Mouse (Mus musculus): ENCODE measurements at regions not wholly inside any gene's neighbourhood (a gene's known extent, or its start where the extent isn't known, plus 50 kb on each side); places are given as distances from the start of the nearest gene placed in this dataset.
A peak's percentile ranks its signal among the peaks of the same experiment; 100 is the strongest.

DNA sequence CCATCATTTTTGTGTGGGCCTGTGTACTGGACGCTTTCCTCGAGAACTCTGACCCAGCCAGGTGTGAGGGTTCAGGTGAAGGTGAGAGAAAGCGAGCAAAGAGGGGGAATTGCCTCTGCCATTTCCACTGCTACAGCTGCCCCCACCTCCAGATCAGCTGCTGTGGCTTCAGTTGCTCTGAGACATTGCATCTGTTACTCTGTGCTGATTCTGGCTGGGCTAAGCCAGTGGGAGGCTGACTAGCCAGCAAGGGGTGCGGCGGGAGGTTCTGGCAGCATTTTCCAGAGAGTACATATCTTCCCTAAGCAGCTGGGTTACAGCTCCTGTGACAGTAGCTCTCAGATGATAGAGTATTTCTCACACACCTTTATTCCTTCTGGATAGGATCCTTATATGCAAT lies 712.7 kb upstream of the Cdh18 start:
- DNase-seq (ENCODE audit: low spot score) = no peak

DNA sequence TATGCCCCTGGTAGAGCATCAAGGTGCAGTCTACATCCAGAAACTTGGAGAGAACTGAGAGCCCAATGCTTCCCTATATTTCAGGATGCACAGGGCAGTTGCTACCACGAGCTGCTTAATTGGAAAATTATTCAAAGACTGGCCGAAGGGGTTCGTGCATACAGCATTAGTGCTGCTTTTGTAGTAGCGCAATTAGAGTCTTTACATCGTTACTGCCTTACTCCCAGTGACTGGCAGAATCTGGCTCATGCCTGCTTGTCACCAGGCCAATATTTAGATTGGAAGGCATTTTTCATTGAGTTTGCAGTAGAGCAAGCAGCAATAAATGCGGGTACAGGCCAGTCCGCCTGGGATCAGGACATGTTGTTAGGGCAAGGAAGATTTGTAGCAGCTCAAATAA lies 690.3 kb upstream of the Cdh18 start:
- no peak for DNase-seq (ENCODE audit: low spot score)

DNA sequence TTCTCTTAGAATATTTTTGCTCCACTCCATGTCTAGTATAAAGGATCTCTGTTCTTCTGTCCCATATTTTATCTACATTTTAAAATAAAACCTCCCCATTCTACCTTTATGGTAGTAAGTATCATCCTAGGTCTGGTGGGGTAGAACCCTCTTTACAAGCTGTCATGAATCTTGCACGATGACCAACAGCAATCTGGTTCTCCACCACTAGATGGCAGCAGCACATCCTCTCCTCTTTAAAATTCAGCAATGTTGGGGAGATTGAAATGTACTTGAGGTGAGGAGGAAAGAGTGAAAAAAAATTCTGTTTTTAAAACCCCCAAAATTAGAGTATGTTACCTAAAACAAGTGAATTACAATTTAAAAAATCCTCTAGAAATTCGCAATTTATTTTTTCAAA lies 663.6 kb upstream of the Cdh18 start:
- peak; percentile 3 for DNase-seq (ENCODE audit: low spot score)
